Mouse (Mus musculus) cerebellum, adult 9-10 months (tissue): ENCODE results near the gene Pofut2.

Source experiments
- DNase-seq: peaks from one replicate; pipeline ENCODE4 v3.0.0; 2022

Pofut2 gene

DNA sequence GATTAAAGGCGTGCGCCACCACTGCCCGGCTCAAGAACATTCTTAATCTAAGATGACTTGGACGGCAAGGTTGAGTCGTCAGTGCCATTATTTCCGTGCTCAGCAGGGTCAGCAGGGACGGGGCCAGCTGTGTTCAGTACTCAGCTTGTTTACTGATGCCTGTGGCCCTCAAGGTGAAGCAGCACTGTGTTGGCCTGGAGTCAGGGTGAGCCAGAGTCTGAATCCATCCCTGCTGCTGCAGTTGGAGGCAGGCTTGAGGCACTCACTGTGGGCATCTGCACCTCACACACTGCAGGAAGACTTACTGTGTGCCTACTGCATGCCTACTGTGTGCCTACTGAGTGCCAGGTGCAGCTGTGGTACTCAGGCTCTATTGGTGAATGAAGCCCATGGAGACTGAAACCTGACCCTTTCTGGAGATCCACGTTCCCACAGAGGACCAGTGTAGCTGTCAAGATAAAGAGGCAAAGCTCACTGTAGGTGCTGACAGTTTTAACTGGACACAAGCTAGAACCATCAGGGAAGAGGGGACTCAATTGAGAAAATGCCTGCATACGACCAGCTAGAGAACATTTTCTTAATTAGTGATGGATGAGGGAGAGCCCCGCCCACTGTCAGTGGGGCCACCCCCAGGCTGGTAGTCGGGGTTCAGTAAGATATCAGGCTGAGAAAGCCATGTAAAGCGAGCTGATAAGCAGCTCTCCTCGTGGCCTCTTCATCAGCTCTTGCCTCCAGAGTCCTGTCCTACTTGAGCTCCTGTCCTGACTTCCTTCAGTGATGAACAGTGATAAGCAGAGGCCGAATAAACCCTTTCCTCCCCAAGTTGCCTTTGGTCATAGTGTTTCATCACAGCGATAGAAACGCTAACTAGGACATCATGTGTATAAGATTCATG lies 26.9 kb upstream of the Pofut2 start:
- DNase-seq: no peak

GRCm38 (mm10) chr10:77233230-77233629 lies 25.8 kb upstream of the Pofut2 start:
- no peak for DNase-seq

DNA sequence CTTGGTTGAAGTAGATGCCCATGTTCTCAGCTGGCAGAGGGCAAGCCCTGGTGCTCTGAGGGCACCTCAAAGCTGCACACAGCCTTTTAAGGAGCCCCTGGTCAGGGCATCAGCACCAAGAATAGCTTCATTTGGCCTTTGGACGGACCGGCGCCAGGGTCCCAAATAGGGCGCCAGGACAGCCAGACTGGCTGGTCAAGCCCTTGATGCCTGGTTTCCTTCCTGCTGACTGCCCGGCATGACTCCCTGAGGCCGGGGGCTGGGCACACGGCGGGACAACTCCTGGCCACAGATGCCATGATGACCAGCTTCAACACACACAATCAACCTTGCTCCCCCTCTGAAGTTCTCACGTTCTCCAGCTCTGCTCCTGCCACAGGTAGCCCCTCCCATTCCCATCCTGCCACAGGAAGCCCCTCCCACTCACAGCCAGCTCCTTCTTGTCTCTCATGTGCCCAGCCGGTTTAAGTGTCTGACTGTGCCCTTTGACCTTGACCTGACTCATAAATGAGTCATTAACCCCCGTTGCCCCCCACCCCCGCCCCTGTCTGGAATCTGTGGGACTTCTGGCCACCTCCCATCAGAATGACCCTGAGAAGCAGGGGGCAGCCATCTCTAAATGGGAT lies 23.9 kb upstream of the Pofut2 start:
- DNase-seq: no peak

- no peak for DNase-seq
These were observed 21.0 kb upstream of the Pofut2 start for GRCm38 (mm10) chr10:77237795-77238580.

DNA sequence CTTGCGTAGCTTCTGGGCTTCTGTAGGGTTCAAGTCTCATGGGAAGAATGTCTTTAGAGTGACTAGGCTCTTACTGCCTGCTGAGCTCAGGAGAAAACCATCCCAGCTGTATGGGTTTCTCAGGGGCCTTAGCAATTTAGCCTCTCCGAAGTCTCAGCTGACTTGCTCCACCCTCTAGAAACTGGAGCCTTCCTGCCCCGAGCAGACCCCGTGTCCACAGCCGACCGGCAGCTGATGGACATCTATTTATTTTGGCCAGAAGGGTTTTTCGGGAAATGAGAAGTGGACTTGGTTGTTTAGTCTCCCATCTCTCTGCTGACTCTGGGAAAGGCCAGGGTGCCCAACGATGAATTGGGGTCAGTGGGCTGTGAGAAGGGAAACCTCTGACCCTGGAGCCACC lies 18.3 kb upstream of the Pofut2 start:
- DNase-seq: no peak

GRCm38 (mm10) chr10:77242396-77242795 lies 16.6 kb upstream of the Pofut2 start:
- DNase-seq: no peak

GRCm38 (mm10) chr10:77242871-77243270 lies 16.1 kb upstream of the Pofut2 start:
- DNase-seq: no peak

GRCm38 (mm10) chr10:77243572-77244161 lies 15.4 kb upstream of the Pofut2 start:
- DNase-seq: peak; percentile 32

- no peak for DNase-seq
These were observed 14.2 kb upstream of the Pofut2 start for GRCm38 (mm10) chr10:77244777-77245176.

DNA sequence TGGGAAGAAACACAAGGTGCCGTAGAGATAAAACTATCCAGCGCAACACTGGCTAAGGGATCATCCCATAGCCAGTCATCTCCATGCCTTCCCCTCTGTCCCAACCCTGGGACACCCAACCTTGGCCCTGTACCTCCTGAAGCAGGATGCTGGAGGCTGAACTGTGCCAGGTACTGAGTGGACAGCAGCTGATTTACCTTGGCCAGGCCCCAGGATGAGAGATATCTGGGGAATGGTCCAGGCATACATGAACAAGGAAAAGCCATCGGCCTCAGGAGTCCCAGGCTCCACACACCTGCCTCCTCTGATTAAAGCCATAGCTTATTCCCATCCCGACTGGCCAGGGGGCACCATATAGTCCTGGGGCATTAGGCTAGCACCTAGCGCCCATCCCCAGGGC lies 12.0 kb upstream of the Pofut2 start:
- no peak for DNase-seq

GRCm38 (mm10) chr10:77247707-77248106 lies 11.3 kb upstream of the Pofut2 start:
- DNase-seq: no peak

GRCm38 (mm10) chr10:77251223-77251783 lies 7.7 kb upstream of the Pofut2 start:
- DNase-seq: peak; percentile 71

GRCm38 (mm10) chr10:77251784-77252539 lies 7.1 kb upstream of the Pofut2 start:
- peak; percentile 83 for DNase-seq

DNA sequence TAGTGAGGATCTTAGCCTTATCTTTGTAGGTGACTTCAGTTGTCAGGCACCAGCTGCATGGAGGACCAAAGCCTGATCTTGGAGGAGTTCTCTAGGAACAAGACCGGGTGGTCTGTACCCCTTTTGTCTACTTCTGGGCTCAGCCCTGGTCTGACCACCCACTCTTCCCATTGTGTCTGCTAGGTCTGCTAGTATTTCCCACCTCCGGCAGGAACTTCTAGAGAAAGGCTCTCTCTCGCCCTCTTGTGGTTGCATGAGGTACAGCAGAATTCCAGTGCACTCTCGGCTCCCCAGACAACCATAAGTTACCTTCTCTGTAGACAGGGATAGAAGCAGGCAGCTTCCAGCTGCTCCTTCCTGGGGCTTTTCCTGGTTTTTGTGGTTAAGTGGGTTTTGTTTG lies 6.2 kb upstream of the Pofut2 start:
- DNase-seq: peak; percentile 87

GRCm38 (mm10) chr10:77255231-77255630 lies 3.8 kb upstream of the Pofut2 start:
- DNase-seq: no peak

DNA sequence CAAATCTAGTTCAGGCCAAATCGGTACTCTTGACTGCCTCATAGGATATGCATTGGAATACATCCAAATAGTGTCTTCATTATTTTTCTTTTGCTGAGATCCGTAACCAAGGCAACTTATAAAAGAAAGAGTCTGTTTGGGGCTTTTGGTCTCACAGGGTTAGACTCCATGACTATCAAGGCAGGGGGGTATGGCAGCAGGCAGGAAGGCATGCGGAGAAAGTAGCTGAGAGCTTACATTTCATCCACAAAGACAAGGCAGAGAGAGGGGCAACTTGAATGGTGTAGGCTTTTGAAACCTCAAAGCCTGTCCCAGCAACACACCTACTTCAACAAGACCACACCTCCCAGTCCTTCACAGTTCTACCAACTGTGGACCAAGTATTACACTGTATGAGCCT lies 3.3 kb upstream of the Pofut2 start:
- DNase-seq: no peak

GRCm38 (mm10) chr10:77258041-77258590 lies 902 bp upstream of the Pofut2 start:
- DNase-seq: peak; percentile 51

DNA sequence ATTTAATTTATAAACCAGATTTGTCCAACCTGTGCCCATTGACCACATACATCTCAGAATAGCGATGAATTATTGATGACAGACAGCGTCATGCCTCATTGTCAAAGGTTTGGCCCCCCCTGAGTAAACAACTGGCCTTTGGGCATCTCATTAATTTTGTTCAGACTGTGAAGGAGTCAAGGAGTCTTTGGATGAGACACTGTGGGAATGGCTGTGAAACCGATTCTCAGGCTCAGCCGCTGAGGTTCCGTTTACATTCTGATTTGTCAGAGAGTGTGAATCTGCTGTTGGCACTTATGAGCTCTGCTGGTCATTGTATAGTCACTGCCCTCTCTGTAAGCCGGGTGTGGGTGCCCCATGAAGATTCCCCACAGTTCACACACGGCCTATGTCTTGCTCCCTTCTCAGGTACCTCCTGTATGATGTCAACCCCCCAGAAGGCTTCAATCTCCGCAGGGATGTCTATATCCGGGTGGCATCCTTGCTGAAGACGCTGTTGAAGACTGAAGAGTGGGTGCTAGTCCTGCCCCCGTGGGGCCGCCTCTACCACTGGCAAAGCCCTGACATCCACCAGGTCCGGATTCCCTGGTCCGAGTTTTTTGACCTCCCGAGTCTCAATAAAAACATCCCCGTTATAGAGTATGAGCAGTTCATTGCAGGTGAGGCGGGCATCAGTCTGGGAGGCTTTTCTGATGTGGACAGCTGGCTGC lies 1.3 kb downstream of the Pofut2 start:
- peak; percentile 49 for DNase-seq

- DNase-seq: no peak
These were observed 7.3 kb downstream of the Pofut2 start for GRCm38 (mm10) chr10:77266281-77266680.

- DNase-seq: no peak
These were observed 8.0 kb downstream of the Pofut2 start for GRCm38 (mm10) chr10:77267027-77267426.

DNA sequence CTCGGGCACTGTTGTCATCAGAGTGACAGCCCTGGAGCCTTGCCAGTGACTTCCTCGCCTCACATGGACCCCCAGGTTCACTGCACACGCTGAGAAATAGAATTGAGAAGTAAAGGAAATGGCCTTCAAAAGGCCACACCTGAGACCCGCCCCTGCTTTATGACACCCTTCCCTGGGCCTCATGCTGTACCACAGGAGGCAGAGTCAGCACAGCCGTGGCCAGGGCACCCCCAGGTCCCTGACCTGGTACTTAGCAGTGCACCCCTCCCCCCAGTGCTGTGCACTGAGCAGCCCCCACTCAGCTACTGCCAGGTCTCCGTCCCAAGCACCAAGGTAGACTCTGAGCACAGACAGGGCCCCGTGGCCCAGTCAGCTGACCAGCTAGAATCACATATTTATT lies 10.1 kb downstream of the Pofut2 start:
- DNase-seq: no peak
